Mouse (Mus musculus): ENCODE measurements around the gene Ipcef1. TPM values are rescaled to one million over a fixed set of nuclear protein-coding genes. Genes with fewer than 3 reads are reported as not detected.

Gene Ipcef1
- polyA plus RNA-seq, 1 experiment from 2014 or later = 0.83 TPM

DNA sequence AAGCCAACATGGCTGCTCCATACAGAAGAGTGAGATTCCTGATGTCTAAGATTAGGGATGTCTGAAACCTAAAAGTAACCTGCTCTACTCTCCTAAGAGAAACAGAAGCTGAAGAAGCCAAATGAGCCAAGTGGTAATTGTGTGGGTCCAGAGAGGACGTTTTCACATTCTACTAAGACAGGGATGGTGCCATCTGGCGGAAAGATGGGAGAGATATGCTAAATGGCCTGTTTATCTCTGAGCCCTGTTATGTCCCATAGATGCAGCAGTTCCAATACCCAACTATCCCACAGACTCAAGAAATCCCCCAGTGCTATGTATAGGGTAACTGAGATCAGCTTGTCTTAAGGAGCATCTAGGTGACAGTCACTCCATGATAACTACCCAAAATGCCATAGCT is 74.4 kb downstream of the Ipcef1 start:
- ATAC-seq (replicated peaks; ENCODE audit: low FRiP score) (no peak), DNase-seq (ENCODE audit: low spot score) (no peak)
- no peaks in the 10 kb centered on the region for H3K27me3 ChIP-seq (ENCODE audit: control insufficient read depth, insufficient read depth, low read length)
- no peaks in the 10 kb centered on the region for H3K9me3 ChIP-seq (ENCODE audit: control insufficient read depth, low read length)
- H3K4me2 ChIP-seq (ENCODE audit: low read depth, low read length, severe bottlenecking) = no peak overlapping the region
- no peak overlapping the region for H3K4me3 ChIP-seq (ENCODE audit: low read depth, low read length)
- H3K9ac ChIP-seq (ENCODE audit: low read length) = no peak overlapping the region
- H3K36me3 ChIP-seq (ENCODE audit: control insufficient read depth, insufficient read depth, low read length) = no peaks in the 10 kb centered on the region
- WGBS = 79% methylated on average over 2 of the region's 2 CpGs
- no peak overlapping the region for H3K27ac ChIP-seq (ENCODE audit: low read depth, low read length)
- no peaks in the 10 kb centered on the region for H3K4me1 ChIP-seq (replicated peaks; ENCODE audit: control insufficient read depth, insufficient read depth, low read length)

DNA sequence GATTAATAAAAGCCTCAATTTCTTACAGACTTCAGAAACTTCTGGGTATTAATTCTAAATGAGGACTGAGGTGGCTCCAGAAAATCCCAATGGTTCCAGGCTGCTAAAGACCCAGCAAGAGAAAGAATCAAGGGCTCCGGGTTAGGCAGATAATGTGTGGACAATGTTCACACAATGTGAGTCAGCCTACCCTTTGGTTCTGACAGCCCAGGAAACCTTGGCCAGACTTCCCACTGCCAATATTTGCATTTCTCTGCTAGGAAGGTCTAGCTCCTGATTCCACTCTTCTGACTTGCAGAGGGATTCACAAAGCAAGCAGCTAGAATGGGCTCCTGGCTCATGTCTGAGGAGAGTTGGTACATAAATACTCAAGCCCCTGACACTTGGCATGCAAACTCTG is 83.9 kb downstream of the Ipcef1 start:
- Histone ChIP-seq H3K9me3 (ENCODE audit: control insufficient read depth, low read length) (no peaks in the 10 kb centered on the region), H3K27me3 (ENCODE audit: control insufficient read depth, insufficient read depth, low read length) (no peaks in the 10 kb centered on the region), H3K36me3 (ENCODE audit: control insufficient read depth, insufficient read depth, low read length) (no peaks in the 10 kb centered on the region), H3K9ac (ENCODE audit: low read length) (no peak overlapping the region), H3K27ac (ENCODE audit: low read depth, low read length) (no peak overlapping the region), H3K4me1 (replicated peaks; ENCODE audit: control insufficient read depth, insufficient read depth, low read length) (no peaks in the 10 kb centered on the region), H3K4me2 (ENCODE audit: low read depth, low read length, severe bottlenecking) (no peak overlapping the region), H3K4me3 (ENCODE audit: low read depth, low read length) (no peak overlapping the region)
- 81% methylated on average over 1 of the region's 1 CpGs for WGBS
- no peak for ATAC-seq (replicated peaks; ENCODE audit: low FRiP score)
- DNase-seq (ENCODE audit: low spot score) = no peak

DNA sequence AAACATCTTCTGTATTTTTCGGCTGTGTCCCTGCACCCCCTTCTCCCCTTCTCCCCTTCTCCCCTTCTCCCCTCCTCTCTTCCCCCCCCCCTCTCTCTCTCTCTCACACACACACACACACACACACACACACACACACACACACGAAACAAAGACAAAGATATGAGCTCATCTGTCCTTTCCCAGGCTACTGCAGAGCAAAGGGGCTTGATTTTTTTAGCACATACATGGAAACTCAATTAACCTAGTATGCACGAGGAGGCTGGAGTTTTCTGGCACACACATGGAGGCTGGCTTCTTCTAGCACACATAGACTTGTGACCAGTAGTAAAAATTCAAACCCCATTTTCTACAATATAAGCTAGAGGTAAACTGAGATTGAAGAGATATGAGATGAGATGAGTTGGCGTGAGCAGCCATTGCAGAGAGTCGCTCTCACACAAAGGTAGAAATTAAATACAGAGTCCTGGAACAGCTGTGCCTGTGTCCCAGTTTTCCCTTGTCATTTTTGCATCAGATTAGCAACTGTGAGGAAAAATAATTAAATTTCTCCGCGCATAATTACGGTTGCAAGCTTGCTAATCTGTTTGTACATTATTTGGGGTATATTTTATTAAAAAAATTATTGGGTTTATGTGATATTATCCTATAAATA is 84.6 kb downstream of the Ipcef1 start:
- no peak for DNase-seq (ENCODE audit: low spot score)
- H3K36me3 ChIP-seq (ENCODE audit: control insufficient read depth, insufficient read depth, low read length) = no peaks in the 10 kb centered on the region
- H3K9ac ChIP-seq (ENCODE audit: low read length) = no peak overlapping the region
- 83% methylated on average over 8 of the region's 8 CpGs for WGBS
- H3K27me3 ChIP-seq (ENCODE audit: control insufficient read depth, insufficient read depth, low read length) = no peaks in the 10 kb centered on the region
- H3K27ac ChIP-seq (ENCODE audit: low read depth, low read length) = no peak overlapping the region
- no peak overlapping the region for H3K4me2 ChIP-seq (ENCODE audit: low read depth, low read length, severe bottlenecking)
- H3K4me1 ChIP-seq (replicated peaks; ENCODE audit: control insufficient read depth, insufficient read depth, low read length) = no peaks in the 10 kb centered on the region
- no peak for ATAC-seq (replicated peaks; ENCODE audit: low FRiP score)
- no peaks in the 10 kb centered on the region for H3K9me3 ChIP-seq (ENCODE audit: control insufficient read depth, low read length)
- no peak overlapping the region for H3K4me3 ChIP-seq (ENCODE audit: low read depth, low read length)

DNA sequence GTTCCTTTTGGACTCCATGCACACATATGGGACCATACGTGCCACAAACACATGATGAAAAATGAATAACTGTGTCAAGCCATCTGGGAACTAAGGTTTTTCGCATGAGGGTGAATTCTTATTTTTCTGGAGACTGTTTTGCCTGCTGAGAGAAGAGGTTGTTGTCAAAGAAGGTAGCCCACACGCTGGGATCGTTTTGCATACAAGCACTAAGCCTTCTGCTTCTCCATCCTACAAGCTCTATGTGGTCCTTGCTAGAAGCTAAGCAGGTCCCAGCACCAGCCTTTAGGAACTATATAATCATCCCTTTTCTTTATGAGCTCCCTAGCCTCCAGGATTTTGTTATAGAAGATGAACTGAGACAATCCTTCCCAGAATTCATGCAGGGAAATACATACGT is 93.5 kb downstream of the Ipcef1 start:
- no peak for ATAC-seq (replicated peaks; ENCODE audit: low FRiP score)
- Histone ChIP-seq H3K4me1 (replicated peaks; ENCODE audit: control insufficient read depth, insufficient read depth, low read length) (no peaks in the 10 kb centered on the region), H3K9me3 (ENCODE audit: control insufficient read depth, low read length) (no peaks in the 10 kb centered on the region), H3K4me2 (ENCODE audit: low read depth, low read length, severe bottlenecking) (no peak overlapping the region), H3K4me3 (ENCODE audit: low read depth, low read length) (no peak overlapping the region), H3K9ac (ENCODE audit: low read length) (no peak overlapping the region), H3K36me3 (ENCODE audit: control insufficient read depth, insufficient read depth, low read length) (no peaks in the 10 kb centered on the region), H3K27me3 (ENCODE audit: control insufficient read depth, insufficient read depth, low read length) (no peaks in the 10 kb centered on the region), H3K27ac (ENCODE audit: low read depth, low read length) (no peak overlapping the region)
- DNase-seq (ENCODE audit: low spot score) = no peak
- WGBS = 77% methylated on average over 5 of the region's 5 CpGs

DNA sequence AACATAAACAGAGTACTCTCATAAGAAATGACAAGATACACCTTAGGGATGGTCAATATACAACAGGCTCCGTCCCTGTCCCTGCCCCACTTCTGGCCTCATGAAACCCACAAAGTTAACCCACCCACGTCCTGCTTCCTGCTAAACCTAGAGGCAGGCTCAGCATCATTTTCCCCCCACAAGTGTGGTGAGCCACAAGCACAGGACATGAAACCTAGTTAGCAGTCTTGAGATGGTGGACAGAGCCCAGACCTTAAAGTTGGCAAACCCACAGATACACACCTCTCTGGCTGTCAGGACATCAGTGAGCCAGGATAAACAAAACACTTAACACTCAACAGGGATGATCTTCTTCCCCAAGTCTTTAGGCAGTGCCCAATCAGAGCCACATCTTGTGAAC is 95.9 kb downstream of the Ipcef1 start:
- ATAC-seq (replicated peaks; ENCODE audit: low FRiP score) (no peak), DNase-seq (ENCODE audit: low spot score) (no peak)
- Histone ChIP-seq H3K9me3 (ENCODE audit: control insufficient read depth, low read length) (no peaks in the 10 kb centered on the region), H3K4me3 (ENCODE audit: low read depth, low read length) (no peak overlapping the region), H3K27me3 (ENCODE audit: control insufficient read depth, insufficient read depth, low read length) (no peaks in the 10 kb centered on the region), H3K36me3 (ENCODE audit: control insufficient read depth, insufficient read depth, low read length) (no peaks in the 10 kb centered on the region), H3K4me2 (ENCODE audit: low read depth, low read length, severe bottlenecking) (no peak overlapping the region), H3K4me1 (replicated peaks; ENCODE audit: control insufficient read depth, insufficient read depth, low read length) (no peaks in the 10 kb centered on the region), H3K27ac (ENCODE audit: low read depth, low read length) (no peak overlapping the region), H3K9ac (ENCODE audit: low read length) (no peak overlapping the region)
- 88% methylated on average over 2 of the region's 2 CpGs for WGBS

DNA sequence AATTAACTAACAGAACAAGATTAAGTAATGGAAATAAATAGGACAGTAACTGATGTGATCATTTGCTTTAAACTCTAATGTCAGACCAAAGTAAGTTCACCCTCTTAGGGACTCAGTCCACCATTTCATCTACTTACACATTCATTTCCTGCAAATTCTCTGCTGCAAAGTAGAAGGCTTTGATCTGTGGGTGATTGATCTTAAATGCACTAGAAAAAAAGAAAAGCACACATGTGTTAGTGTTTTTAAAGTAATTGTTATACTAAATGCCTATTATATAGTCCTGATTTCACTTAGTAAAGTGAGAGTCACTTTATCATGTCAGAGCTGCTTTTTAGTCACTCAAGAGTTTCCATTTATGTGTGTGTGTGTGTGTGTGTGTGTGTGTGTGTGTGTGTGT is 97.7 kb downstream of the Ipcef1 start:
- Histone ChIP-seq H3K27me3 (ENCODE audit: control insufficient read depth, insufficient read depth, low read length) (no peaks in the 10 kb centered on the region), H3K9me3 (ENCODE audit: control insufficient read depth, low read length) (no peaks in the 10 kb centered on the region), H3K4me1 (replicated peaks; ENCODE audit: control insufficient read depth, insufficient read depth, low read length) (no peaks in the 10 kb centered on the region), H3K4me2 (ENCODE audit: low read depth, low read length, severe bottlenecking) (no peak overlapping the region), H3K9ac (ENCODE audit: low read length) (no peak overlapping the region), H3K4me3 (ENCODE audit: low read depth, low read length) (no peak overlapping the region), H3K27ac (ENCODE audit: low read depth, low read length) (no peak overlapping the region), H3K36me3 (ENCODE audit: control insufficient read depth, insufficient read depth, low read length) (no peaks in the 10 kb centered on the region)
- DNase-seq (ENCODE audit: low spot score) (no peak), ATAC-seq (replicated peaks; ENCODE audit: low FRiP score) (no peak)

DNA sequence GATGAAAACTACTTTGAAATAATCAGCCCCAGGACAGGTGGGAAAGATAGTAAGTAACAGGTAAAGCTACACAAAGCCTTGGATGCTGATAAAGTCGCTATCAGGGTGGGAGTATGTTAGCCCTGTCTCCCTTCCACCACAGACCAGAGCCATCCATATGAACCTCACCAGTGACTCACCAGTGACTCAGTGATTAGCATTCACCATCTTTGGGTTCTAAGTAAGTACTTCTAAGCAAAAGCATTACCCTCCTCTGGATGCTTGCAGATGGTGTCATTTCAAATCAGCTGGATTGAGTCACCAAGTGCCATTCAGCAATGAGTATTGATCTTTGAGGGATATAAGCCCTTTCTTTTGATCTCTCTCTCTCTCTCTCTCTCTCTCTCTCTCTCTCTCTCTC is 99.2 kb downstream of the Ipcef1 start:
- H3K27ac ChIP-seq (ENCODE audit: low read depth, low read length) = no peak overlapping the region
- ATAC-seq (replicated peaks; ENCODE audit: low FRiP score) (no peak), DNase-seq (ENCODE audit: low spot score) (no peak)
- 83% methylated on average over 1 of the region's 1 CpGs for WGBS
- no peaks in the 10 kb centered on the region for H3K27me3 ChIP-seq (ENCODE audit: control insufficient read depth, insufficient read depth, low read length)
- H3K4me1 ChIP-seq (replicated peaks; ENCODE audit: control insufficient read depth, insufficient read depth, low read length) = no peaks in the 10 kb centered on the region
- no peaks in the 10 kb centered on the region for H3K36me3 ChIP-seq (ENCODE audit: control insufficient read depth, insufficient read depth, low read length)
- H3K9me3 ChIP-seq (ENCODE audit: control insufficient read depth, low read length) = no peaks in the 10 kb centered on the region
- no peak overlapping the region for H3K4me3 ChIP-seq (ENCODE audit: low read depth, low read length)
- no peak overlapping the region for H3K9ac ChIP-seq (ENCODE audit: low read length)
- H3K4me2 ChIP-seq (ENCODE audit: low read depth, low read length, severe bottlenecking) = no peak overlapping the region

DNA sequence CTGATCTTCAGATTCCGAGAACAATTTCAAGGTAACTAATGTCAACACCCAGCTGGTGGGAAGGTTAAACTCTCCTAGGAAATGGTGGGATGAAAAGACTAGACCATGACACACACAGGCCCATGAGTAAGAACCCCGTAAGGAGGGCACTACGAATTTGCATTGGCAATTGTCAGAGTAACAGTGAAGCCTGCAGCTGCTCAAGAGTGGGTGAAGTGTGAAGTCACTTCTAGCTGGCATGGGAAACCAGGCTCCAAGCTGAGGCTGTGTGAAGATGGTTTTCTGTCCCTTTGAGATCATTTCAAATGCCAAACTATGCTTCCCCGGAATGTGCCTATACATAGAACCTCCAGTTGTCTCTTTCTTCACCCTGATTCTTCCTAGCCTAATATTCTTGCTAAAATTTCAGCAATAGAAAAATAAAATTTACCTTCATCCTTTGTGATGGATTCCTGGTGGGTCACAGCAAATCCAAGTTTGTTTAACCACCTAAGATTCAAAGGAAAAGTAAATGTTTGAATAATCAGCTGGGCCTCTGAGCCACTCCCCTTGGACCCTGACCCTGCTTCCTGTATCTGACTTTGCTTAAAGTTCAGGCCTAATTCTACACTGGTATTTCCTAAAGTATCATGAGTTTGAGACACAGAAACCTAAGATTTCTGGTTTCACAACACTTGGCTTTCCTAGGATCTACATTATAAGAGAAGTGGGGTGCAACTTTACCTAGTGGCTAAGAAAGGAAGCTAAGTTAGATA is 115.4 kb downstream of the Ipcef1 start:
- H3K27ac ChIP-seq (ENCODE audit: low read depth, low read length) = no peak overlapping the region
- WGBS = 93% methylated on average over 4 of the region's 4 CpGs
- H3K36me3 ChIP-seq (ENCODE audit: control insufficient read depth, insufficient read depth, low read length) = no peaks in the 10 kb centered on the region
- no peak overlapping the region for H3K9ac ChIP-seq (ENCODE audit: low read length)
- H3K9me3 ChIP-seq (ENCODE audit: control insufficient read depth, low read length) = no peaks in the 10 kb centered on the region
- no peak overlapping the region for H3K4me3 ChIP-seq (ENCODE audit: low read depth, low read length)
- no peaks in the 10 kb centered on the region for H3K4me1 ChIP-seq (replicated peaks; ENCODE audit: control insufficient read depth, insufficient read depth, low read length)
- DNase-seq (ENCODE audit: low spot score) (no peak), ATAC-seq (replicated peaks; ENCODE audit: low FRiP score) (no peak)
- H3K4me2 ChIP-seq (ENCODE audit: low read depth, low read length, severe bottlenecking) = no peak overlapping the region
- H3K27me3 ChIP-seq (ENCODE audit: control insufficient read depth, insufficient read depth, low read length) = no peaks in the 10 kb centered on the region

DNA sequence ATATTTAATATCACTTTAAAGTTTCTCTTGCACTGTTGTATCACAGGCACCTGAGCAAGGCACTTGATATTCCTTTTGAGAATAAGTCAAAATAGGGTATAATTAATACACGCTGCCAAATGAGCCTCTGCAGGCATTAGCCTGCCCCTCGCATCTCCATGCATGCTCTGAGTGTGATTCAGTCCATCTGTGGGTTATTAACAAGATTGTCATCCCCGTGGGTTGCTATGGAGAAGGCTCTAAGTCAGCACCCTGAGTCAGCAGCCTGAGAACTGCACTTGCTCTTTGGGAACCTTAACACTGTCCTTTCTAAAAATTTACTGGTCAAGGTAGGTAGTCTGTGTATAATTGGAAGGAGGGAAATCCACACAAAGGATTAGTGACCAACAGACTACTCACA is 117.5 kb downstream of the Ipcef1 start:
- Histone ChIP-seq H3K4me2 (ENCODE audit: low read depth, low read length, severe bottlenecking) (no peak overlapping the region), H3K9me3 (ENCODE audit: control insufficient read depth, low read length) (no peaks in the 10 kb centered on the region), H3K27me3 (ENCODE audit: control insufficient read depth, insufficient read depth, low read length) (no peaks in the 10 kb centered on the region), H3K36me3 (ENCODE audit: control insufficient read depth, insufficient read depth, low read length) (no peaks in the 10 kb centered on the region), H3K27ac (ENCODE audit: low read depth, low read length) (no peak overlapping the region), H3K9ac (ENCODE audit: low read length) (no peak overlapping the region), H3K4me1 (replicated peaks; ENCODE audit: control insufficient read depth, insufficient read depth, low read length) (no peaks in the 10 kb centered on the region), H3K4me3 (ENCODE audit: low read depth, low read length) (no peak overlapping the region)
- 66% methylated on average over 3 of the region's 3 CpGs for WGBS
- ATAC-seq (replicated peaks; ENCODE audit: low FRiP score) = no peak
- no peak for DNase-seq (ENCODE audit: low spot score)
